Mouse (Mus musculus) bone marrow, adult 2 months (tissue): ENCODE results near the gene Gsk3a.
A peak's percentile ranks its signal among the peaks of the same experiment; 100 is the strongest.

Experiments used
- CTCF ChIP-seq: fragments of 200-500 bp; IDR thresholded peaks from 2 replicates; pipeline ENCODE4 v1.5.1; 2011; ENCODE audit warnings: low read length, control low read depth; ENCODE audit not compliant: control insufficient read depth, insufficient read depth
- POLR2A ChIP-seq: fragments of 200-500 bp; IDR thresholded peaks from 2 replicates; pipeline ENCODE4 v1.6.1; 2011; ENCODE audit warnings: low read depth, mild to moderate bottlenecking, control low read depth, low read length, borderline replicate concordance; ENCODE audit not compliant: control insufficient read depth

GRCm38 (mm10) chr7:25187662-25188650, 49.7 kb downstream of the Gsk3a start:
- peak; percentile 100 for TF ChIP-seq CTCF
- peak; percentile 26; the same call in 1 of the 2 replicates for TF ChIP-seq POLR2A
